Mouse (Mus musculus): ENCODE measurements around the gene Gm49361. TPM values are rescaled to one million over a fixed set of nuclear protein-coding genes. Genes with fewer than 3 reads are reported as not detected.
A peak's percentile ranks its signal among the peaks of the same experiment; 100 is the strongest.

Gene Gm49361
- polyA plus RNA-seq, 1 experiment from 2014 or later = not detected

GRCm38 (mm10) chr14:57716601-57717245 lies 29.2 kb downstream of the Gm49361 start:
- Histone ChIP-seq H3K4me1 (ENCODE audit: control insufficient read depth, insufficient read depth, low read length) (no peaks in the 10 kb centered on the region), H3K4me2 (ENCODE audit: low read length) (no peak overlapping the region), H3K9ac (ENCODE audit: low read depth, low read length) (no peak overlapping the region), H3K36me3 (ENCODE audit: control insufficient read depth, insufficient read depth, low read length) (no peaks in the 10 kb centered on the region), H3K27ac (ENCODE audit: low read length) (peak overlapping the region; percentile 17; the same call in 1 of the 2 replicates), H3K27me3 (ENCODE audit: control insufficient read depth, insufficient read depth, low read depth, low read length) (no peaks in the 10 kb centered on the region), H3K4me3 (ENCODE audit: low read depth, low read length) (no peak overlapping the region), H3K9me3 (replicated peaks; ENCODE audit: control insufficient read depth, low read length, poor library complexity, severe bottlenecking) (no peaks in the 10 kb centered on the region)
- 56% methylated on average over 4 of the region's 4 CpGs for WGBS
- ATAC-seq = no peak

- no peak for ATAC-seq
- 100% methylated on average over 1 of the region's 1 CpGs for WGBS
- no peak overlapping the region for H3K4me3 ChIP-seq (ENCODE audit: low read depth, low read length)
- H3K4me2 ChIP-seq (ENCODE audit: low read length) = no peak overlapping the region
- H3K9ac ChIP-seq (ENCODE audit: low read depth, low read length) = no peak overlapping the region
- H3K9me3 ChIP-seq (replicated peaks; ENCODE audit: control insufficient read depth, low read length, poor library complexity, severe bottlenecking) = no peaks in the 10 kb centered on the region
- no peaks in the 10 kb centered on the region for H3K36me3 ChIP-seq (ENCODE audit: control insufficient read depth, insufficient read depth, low read length)
- H3K4me1 ChIP-seq (ENCODE audit: control insufficient read depth, insufficient read depth, low read length) = peaks cover 10% of the 10 kb centered on the region
- H3K27me3 ChIP-seq (ENCODE audit: control insufficient read depth, insufficient read depth, low read depth, low read length) = no peaks in the 10 kb centered on the region
- no peak overlapping the region for H3K27ac ChIP-seq (ENCODE audit: low read length)
These were observed 33.0 kb downstream of the Gm49361 start for GRCm38 (mm10) chr14:57712884-57713283.

GRCm38 (mm10) chr14:57711059-57711458 lies 34.8 kb downstream of the Gm49361 start:
- 89% methylated on average over 6 of the region's 6 CpGs for WGBS
- no peak for ATAC-seq
- no peaks in the 10 kb centered on the region for H3K36me3 ChIP-seq (ENCODE audit: control insufficient read depth, insufficient read depth, low read length)
- H3K4me2 ChIP-seq (ENCODE audit: low read length) = no peak overlapping the region
- H3K4me1 ChIP-seq (ENCODE audit: control insufficient read depth, insufficient read depth, low read length) = peaks cover 22% of the 10 kb centered on the region
- H3K27ac ChIP-seq (ENCODE audit: low read length) = no peak overlapping the region
- no peaks in the 10 kb centered on the region for H3K27me3 ChIP-seq (ENCODE audit: control insufficient read depth, insufficient read depth, low read depth, low read length)
- H3K9ac ChIP-seq (ENCODE audit: low read depth, low read length) = no peak overlapping the region
- H3K9me3 ChIP-seq (replicated peaks; ENCODE audit: control insufficient read depth, low read length, poor library complexity, severe bottlenecking) = no peaks in the 10 kb centered on the region
- no peak overlapping the region for H3K4me3 ChIP-seq (ENCODE audit: low read depth, low read length)

GRCm38 (mm10) chr14:57709171-57709570 lies 36.7 kb downstream of the Gm49361 start:
- H3K4me3 ChIP-seq (ENCODE audit: low read depth, low read length) = no peak overlapping the region
- H3K36me3 ChIP-seq (ENCODE audit: control insufficient read depth, insufficient read depth, low read length) = no peaks in the 10 kb centered on the region
- ATAC-seq = 0 out of 2 replicates have a peak, but pooled peaks have one; percentile 40
- H3K9me3 ChIP-seq (replicated peaks; ENCODE audit: control insufficient read depth, low read length, poor library complexity, severe bottlenecking) = no peaks in the 10 kb centered on the region
- H3K4me1 ChIP-seq (ENCODE audit: control insufficient read depth, insufficient read depth, low read length) = peaks cover 22% of the 10 kb centered on the region
- 14% methylated on average over 10 of the region's 10 CpGs for WGBS
- no peak overlapping the region for H3K4me2 ChIP-seq (ENCODE audit: low read length)
- H3K9ac ChIP-seq (ENCODE audit: low read depth, low read length) = no peak overlapping the region
- H3K27ac ChIP-seq (ENCODE audit: low read length) = no peak overlapping the region
- H3K27me3 ChIP-seq (ENCODE audit: control insufficient read depth, insufficient read depth, low read depth, low read length) = no peaks in the 10 kb centered on the region

GRCm38 (mm10) chr14:57708580-57708979 lies 37.3 kb downstream of the Gm49361 start:
- H3K27me3 ChIP-seq (ENCODE audit: control insufficient read depth, insufficient read depth, low read depth, low read length) = no peaks in the 10 kb centered on the region
- ATAC-seq = no peak
- no peak overlapping the region for H3K27ac ChIP-seq (ENCODE audit: low read length)
- H3K36me3 ChIP-seq (ENCODE audit: control insufficient read depth, insufficient read depth, low read length) = no peaks in the 10 kb centered on the region
- H3K4me2 ChIP-seq (ENCODE audit: low read length) = no peak overlapping the region
- H3K9ac ChIP-seq (ENCODE audit: low read depth, low read length) = no peak overlapping the region
- H3K4me1 ChIP-seq (ENCODE audit: control insufficient read depth, insufficient read depth, low read length) = peaks cover 22% of the 10 kb centered on the region
- H3K4me3 ChIP-seq (ENCODE audit: low read depth, low read length) = no peak overlapping the region
- WGBS = 55% methylated on average over 7 of the region's 7 CpGs
- H3K9me3 ChIP-seq (replicated peaks; ENCODE audit: control insufficient read depth, low read length, poor library complexity, severe bottlenecking) = no peaks in the 10 kb centered on the region

GRCm38 (mm10) chr14:57707100-57707893 lies 38.6 kb downstream of the Gm49361 start:
- Histone ChIP-seq H3K36me3 (ENCODE audit: control insufficient read depth, insufficient read depth, low read length) (no peaks in the 10 kb centered on the region), H3K27ac (ENCODE audit: low read length) (peak overlapping the region; percentile 66), H3K4me2 (ENCODE audit: low read length) (peak overlapping the region; percentile 16; the same call in 1 of the 2 replicates), H3K4me1 (ENCODE audit: control insufficient read depth, insufficient read depth, low read length) (peaks cover 22% of the 10 kb centered on the region), H3K9ac (ENCODE audit: low read depth, low read length) (peak overlapping the region; percentile 25), H3K27me3 (ENCODE audit: control insufficient read depth, insufficient read depth, low read depth, low read length) (no peaks in the 10 kb centered on the region), H3K9me3 (replicated peaks; ENCODE audit: control insufficient read depth, low read length, poor library complexity, severe bottlenecking) (no peaks in the 10 kb centered on the region), H3K4me3 (ENCODE audit: low read depth, low read length) (no peak overlapping the region)
- ATAC-seq = peak; percentile 36
- 24% methylated on average over 18 of the region's 18 CpGs for WGBS

GRCm38 (mm10) chr14:57706760-57707099 lies 39.2 kb downstream of the Gm49361 start:
- WGBS = 53% methylated on average over 4 of the region's 4 CpGs
- peak overlapping the region; percentile 66 for H3K27ac ChIP-seq (ENCODE audit: low read length)
- peaks cover 22% of the 10 kb centered on the region for H3K4me1 ChIP-seq (ENCODE audit: control insufficient read depth, insufficient read depth, low read length)
- no peaks in the 10 kb centered on the region for H3K9me3 ChIP-seq (replicated peaks; ENCODE audit: control insufficient read depth, low read length, poor library complexity, severe bottlenecking)
- no peak overlapping the region for H3K9ac ChIP-seq (ENCODE audit: low read depth, low read length)
- ATAC-seq = peak; percentile 46
- no peak overlapping the region for H3K4me3 ChIP-seq (ENCODE audit: low read depth, low read length)
- no peaks in the 10 kb centered on the region for H3K27me3 ChIP-seq (ENCODE audit: control insufficient read depth, insufficient read depth, low read depth, low read length)
- no peak overlapping the region for H3K4me2 ChIP-seq (ENCODE audit: low read length)
- no peaks in the 10 kb centered on the region for H3K36me3 ChIP-seq (ENCODE audit: control insufficient read depth, insufficient read depth, low read length)

- 83% methylated on average over 4 of the region's 4 CpGs for WGBS
- Histone ChIP-seq H3K9ac (ENCODE audit: low read depth, low read length) (no peak overlapping the region), H3K4me2 (ENCODE audit: low read length) (no peak overlapping the region), H3K27me3 (ENCODE audit: control insufficient read depth, insufficient read depth, low read depth, low read length) (no peaks in the 10 kb centered on the region), H3K4me1 (ENCODE audit: control insufficient read depth, insufficient read depth, low read length) (peaks cover 22% of the 10 kb centered on the region), H3K27ac (ENCODE audit: low read length) (no peak overlapping the region), H3K4me3 (ENCODE audit: low read depth, low read length) (no peak overlapping the region), H3K36me3 (ENCODE audit: control insufficient read depth, insufficient read depth, low read length) (no peaks in the 10 kb centered on the region), H3K9me3 (replicated peaks; ENCODE audit: control insufficient read depth, low read length, poor library complexity, severe bottlenecking) (no peaks in the 10 kb centered on the region)
- ATAC-seq = no peak
These were observed 40.1 kb downstream of the Gm49361 start for GRCm38 (mm10) chr14:57705759-57706158.

- Histone ChIP-seq H3K4me3 (ENCODE audit: low read depth, low read length) (no peak overlapping the region), H3K9ac (ENCODE audit: low read depth, low read length) (no peak overlapping the region), H3K4me1 (ENCODE audit: control insufficient read depth, insufficient read depth, low read length) (peaks cover 22% of the 10 kb centered on the region), H3K27me3 (ENCODE audit: control insufficient read depth, insufficient read depth, low read depth, low read length) (no peaks in the 10 kb centered on the region), H3K4me2 (ENCODE audit: low read length) (no peak overlapping the region), H3K27ac (ENCODE audit: low read length) (no peak overlapping the region), H3K36me3 (ENCODE audit: control insufficient read depth, insufficient read depth, low read length) (no peaks in the 10 kb centered on the region), H3K9me3 (replicated peaks; ENCODE audit: control insufficient read depth, low read length, poor library complexity, severe bottlenecking) (no peaks in the 10 kb centered on the region)
- 94% methylated on average over 4 of the region's 4 CpGs for WGBS
- ATAC-seq = no peak
These were observed 40.8 kb downstream of the Gm49361 start for GRCm38 (mm10) chr14:57705075-57705474.

All from midbrain, embryonic 16.5 days (tissue).